Mouse (Mus musculus) lung, postnatal 10 days (tissue): ENCODE measurements around the gene Gm1330.
"Not testable (repeated sequence)": the region's sequence is repeated elsewhere in the genome, so short reads cannot be mapped to it uniquely, and the experiment has no call there.

ENCODE experiments used
- DNase-seq: peaks from one replicate; pipeline ENCODE4 v3.0.0; 2021

The Gm1330 gene

GRCm38 (mm10) chr2:149003151-149003550 is at the start of gene Gm1330:
TSS of gene Gm1330 (minus strand) at chr2:149003251.
- DNase-seq, result no peak

- DNase-seq, result not testable (repeated sequence)
These were observed 14.1 kb upstream of the Gm1330 start, which contains the start of gene Gm10750 for GRCm38 (mm10) chr2:149017137-149017536. TSS of gene Gm10750 (minus strand) at chr2:149017237.

GRCm38 (mm10) chr2:149004826-149005225 is 1.8 kb upstream of the Gm1330 start:
- DNase-seq, result no peak

GRCm38 (mm10) chr2:148995133-148995532 is 7.9 kb downstream of the Gm1330 start:
- no peak for DNase-seq
